ENCODE assay signal across 23 mouse cellular contexts in genomic region chr8:63878353-63878752, GRCm38 (mm10).
A peak's percentile ranks its signal among the peaks of the same experiment; 100 is the strongest.
DNase-seq lines count a peak whose midpoint lies in the region; ATAC-seq and TF ChIP-seq lines count a peak whose summit lies in the region.
"Had no signal": no experiment of that assay in that cellular context is flagged by ENCODE, and none has a peak within 500 bp of the region (broad histone marks: within the 10 kb centered on the region; RNA-seq: fewer than 3 reads in every experiment).

No protein-coding gene starts in this region.

- TF ChIP-seq CTCF in stomach, postnatal 0 days (IDR thresholded peaks at IDR 0.05; ENCODE audit: low read depth): no peak

- H3K27me3 ChIP-seq in forebrain, embryonic 11.5 days (ENCODE audit: control insufficient read depth, insufficient read depth, low read length): no peaks in the 10 kb centered on the region
- H3K27me3 ChIP-seq in forebrain, embryonic 13.5 days: no peaks in the 10 kb centered on the region
- no peaks in the 10 kb centered on the region for H3K27me3 ChIP-seq in kidney, embryonic 16.5 days (ENCODE audit: insufficient read depth, low read length)
- no peaks in the 10 kb centered on the region for H3K27me3 ChIP-seq in stomach, embryonic 16.5 days (ENCODE audit: control insufficient read depth, insufficient read depth, low read length)
- no peaks in the 10 kb centered on the region for H3K27me3 ChIP-seq in stomach, postnatal 0 days (ENCODE audit: control insufficient read depth, insufficient read depth, low read length)
- H3K27me3 ChIP-seq: forebrain, embryonic 15.5 days; intestine, embryonic 15.5 days had no signal

- ATAC-seq in forebrain, embryonic 11.5 days (replicated peaks; ENCODE audit: low FRiP score): 0 out of 2 replicates have a peak, but pooled peaks have one; percentile 17
- ATAC-seq in forebrain, embryonic 13.5 days: no peak
- peak; percentile 31; the same call in 1 of the 2 replicates for ATAC-seq in kidney, embryonic 16.5 days (ENCODE audit: low FRiP score, low TSS enrichment)
- ATAC-seq in stomach, embryonic 16.5 days (ENCODE audit: insufficient read depth, low FRiP score): peak; percentile 29; the same call in 1 of the 2 replicates
- no peak for ATAC-seq in stomach, postnatal 0 days (ENCODE audit: low FRiP score, low TSS enrichment)
- ATAC-seq: CD4-positive, CD25-positive, alpha-beta regulatory T cell, adult 4 months; forebrain, embryonic 15.5 days; hindbrain, embryonic 16.5 days; intestine, embryonic 15.5 days had no signal

- H3K9me3 ChIP-seq in forebrain, embryonic 11.5 days (ENCODE audit: control insufficient read depth, low read length): no peaks in the 10 kb centered on the region
- H3K9me3 ChIP-seq in forebrain, embryonic 13.5 days (replicated peaks): no peaks in the 10 kb centered on the region
- H3K9me3 ChIP-seq in kidney, embryonic 16.5 days (ENCODE audit: low read length): no peaks in the 10 kb centered on the region
- H3K9me3 ChIP-seq in stomach, embryonic 16.5 days (replicated peaks; ENCODE audit: control insufficient read depth, low read length): no peaks in the 10 kb centered on the region
- H3K9me3 ChIP-seq in stomach, postnatal 0 days (ENCODE audit: control insufficient read depth, low read length): no peaks in the 10 kb centered on the region
- H3K9me3 ChIP-seq: embryonic facial prominence, embryonic 13.5 days; forebrain, embryonic 15.5 days; hindbrain, embryonic 10.5 days; hindbrain, embryonic 13.5 days; intestine, embryonic 15.5 days had no signal

- no peak for DNase-seq in forebrain, embryonic 11.5 days (ENCODE audit: low spot score)
- DNase-seq in kidney, adult 8-10 months: no peak
- DNase-seq in stomach, postnatal 0 days (ENCODE audit: low spot score): no peak
- DNase-seq: adrenal gland, adult 2 months; adrenal gland, postnatal 14 days; cerebellum, adult 11-12 months; cerebellum, adult 8-10 months; cerebellum, postnatal 14 days; gastrocnemius, postnatal 10 days; gastrocnemius, postnatal 36 days; heart, postnatal 36 days had no signal

- 89% methylated on average over 4 of the region's 4 CpGs for WGBS in forebrain, embryonic 11.5 days
- WGBS in forebrain, embryonic 13.5 days: 90% methylated on average over 4 of the region's 4 CpGs
- WGBS in kidney, embryonic 16.5 days: 67% methylated on average over 4 of the region's 4 CpGs
- whole genome bisulfite sequencing in stomach, embryonic 16.5 days: 83% methylated on average over 4 of the region's 4 CpGs
- 83% methylated on average over 4 of the region's 4 CpGs for WGBS in stomach, postnatal 0 days

- TF ChIP-seq EP300 in stomach, postnatal 0 days (optimal IDR thresholded peaks at IDR 0.05): no peak

- H3K4me1 ChIP-seq in forebrain, embryonic 11.5 days (replicated peaks; ENCODE audit: control insufficient read depth, insufficient read depth, low read length): no peaks in the 10 kb centered on the region
- H3K4me1 ChIP-seq in forebrain, embryonic 13.5 days: no peaks in the 10 kb centered on the region
- no peaks in the 10 kb centered on the region for H3K4me1 ChIP-seq in kidney, embryonic 16.5 days (ENCODE audit: insufficient read depth, low read length)
- H3K4me1 ChIP-seq in stomach, embryonic 16.5 days (ENCODE audit: control insufficient read depth, insufficient read depth, low read length): no peaks in the 10 kb centered on the region
- no peaks in the 10 kb centered on the region for H3K4me1 ChIP-seq in stomach, postnatal 0 days (replicated peaks; ENCODE audit: control insufficient read depth, insufficient read depth)
- H3K4me1 ChIP-seq: embryonic facial prominence, embryonic 13.5 days; forebrain, embryonic 15.5 days; hindbrain, embryonic 10.5 days; hindbrain, embryonic 13.5 days; intestine, embryonic 15.5 days had no signal

- H3K4me2 ChIP-seq in forebrain, embryonic 11.5 days (ENCODE audit: low read depth, low read length, severe bottlenecking): no peak overlapping the region
- no peak overlapping the region for H3K4me2 ChIP-seq in forebrain, embryonic 13.5 days
- no peak overlapping the region for H3K4me2 ChIP-seq in kidney, embryonic 16.5 days (replicated peaks; ENCODE audit: low read depth, low read length)
- no peak overlapping the region for H3K4me2 ChIP-seq in stomach, embryonic 16.5 days (ENCODE audit: low read depth, low read length)
- no peak overlapping the region for H3K4me2 ChIP-seq in stomach, postnatal 0 days (replicated peaks; ENCODE audit: low read depth)
- H3K4me2 ChIP-seq: embryonic facial prominence, embryonic 13.5 days; forebrain, embryonic 15.5 days; heart, embryonic 11.5 days; hindbrain, embryonic 13.5 days; intestine, embryonic 15.5 days had no signal

- H3K27ac ChIP-seq in forebrain, embryonic 11.5 days (ENCODE audit: low read depth, low read length): no peak overlapping the region
- no peak overlapping the region for H3K27ac ChIP-seq in forebrain, embryonic 13.5 days
- no peak overlapping the region for H3K27ac ChIP-seq in kidney, embryonic 16.5 days (ENCODE audit: low read length)
- no peak overlapping the region for H3K27ac ChIP-seq in stomach, embryonic 16.5 days (ENCODE audit: low read length)
- no peak overlapping the region for H3K27ac ChIP-seq in stomach, postnatal 0 days (replicated peaks)
- H3K27ac ChIP-seq: embryonic facial prominence, embryonic 13.5 days; forebrain, embryonic 15.5 days; hindbrain, embryonic 10.5 days; hindbrain, embryonic 13.5 days; intestine, embryonic 15.5 days had no signal

- no peaks in the 10 kb centered on the region for H3K36me3 ChIP-seq in forebrain, embryonic 11.5 days (ENCODE audit: control insufficient read depth, insufficient read depth, low read length)
- no peaks in the 10 kb centered on the region for H3K36me3 ChIP-seq in forebrain, embryonic 13.5 days (ENCODE audit: poor library complexity, severe bottlenecking)
- no peaks in the 10 kb centered on the region for H3K36me3 ChIP-seq in kidney, embryonic 16.5 days (ENCODE audit: insufficient read depth, low read length)
- H3K36me3 ChIP-seq in stomach, embryonic 16.5 days (ENCODE audit: control insufficient read depth, insufficient read depth, low read length): no peaks in the 10 kb centered on the region
- H3K36me3 ChIP-seq in stomach, postnatal 0 days (ENCODE audit: control insufficient read depth, insufficient read depth, low read length): no peaks in the 10 kb centered on the region
- H3K36me3 ChIP-seq: embryonic facial prominence, embryonic 13.5 days; forebrain, embryonic 15.5 days; hindbrain, embryonic 10.5 days; hindbrain, embryonic 13.5 days; intestine, embryonic 15.5 days had no signal

- no peak overlapping the region for H3K4me3 ChIP-seq in forebrain, embryonic 11.5 days (ENCODE audit: low read depth, low read length)
- H3K4me3 ChIP-seq in forebrain, embryonic 13.5 days: no peak overlapping the region
- H3K4me3 ChIP-seq in kidney, embryonic 16.5 days (ENCODE audit: low read length): no peak overlapping the region
- H3K4me3 ChIP-seq in stomach, embryonic 16.5 days (replicated peaks; ENCODE audit: low read length): no peak overlapping the region
- H3K4me3 ChIP-seq in stomach, postnatal 0 days (ENCODE audit: low read depth, low read length): no peak overlapping the region
- H3K4me3 ChIP-seq: embryonic facial prominence, embryonic 13.5 days; erythroblast, embryonic 14.5 days; forebrain, embryonic 15.5 days; hindbrain, embryonic 10.5 days; hindbrain, embryonic 13.5 days; intestine, embryonic 15.5 days had no signal

- H3K9ac ChIP-seq in forebrain, embryonic 11.5 days (ENCODE audit: low read length): no peak overlapping the region
- H3K9ac ChIP-seq in forebrain, embryonic 13.5 days: no peak overlapping the region
- H3K9ac ChIP-seq in kidney, embryonic 16.5 days (replicated peaks; ENCODE audit: low read length): no peak overlapping the region
- H3K9ac ChIP-seq in stomach, embryonic 16.5 days (ENCODE audit: low read length): no peak overlapping the region
- no peak overlapping the region for H3K9ac ChIP-seq in stomach, postnatal 0 days (ENCODE audit: low read length)
- H3K9ac ChIP-seq: embryonic facial prominence, embryonic 13.5 days; forebrain, embryonic 15.5 days; hindbrain, embryonic 13.5 days; intestine, embryonic 15.5 days had no signal

Comparison
In these comparisons a context has a peak if more than half of its experiments do, and no peak if none do; other contexts are left out.
1. ATAC-seq: peak in forebrain, embryonic 11.5 days (single experiment), kidney, embryonic 16.5 days (single experiment) and stomach, embryonic 16.5 days (single experiment); none in forebrain, embryonic 13.5 days (single experiment) and stomach, postnatal 0 days (single experiment).